Mouse (Mus musculus): ENCODE data around the gene Zmym6.
"Not testable (repeated sequence)": the region's sequence is repeated elsewhere in the genome, so short reads cannot be mapped to it uniquely, and the experiment has no call there.

Gene Zmym6

GRCm38 (mm10) chr4:127076875-127077548, at the start of gene Zmym6:
Gene Zmym6, plus strand, starts transcription at chr4:127077383.
- DNase-seq (ENCODE audit: low spot score) = peak; percentile 87

GRCm38 (mm10) chr4:127037158-127037557, 40.0 kb upstream of the Zmym6 start:
- no peak for DNase-seq (ENCODE audit: low spot score)

- DNase-seq (ENCODE audit: low spot score) = no peak
Observed at GRCm38 (mm10) chr4:127037908-127038827, 39.0 kb upstream of the Zmym6 start.

GRCm38 (mm10) chr4:127038828-127039349, 38.3 kb upstream of the Zmym6 start:
- DNase-seq (ENCODE audit: low spot score) = no peak

- no peak for DNase-seq (ENCODE audit: low spot score)
Observed at GRCm38 (mm10) chr4:127039871-127040483, 37.2 kb upstream of the Zmym6 start.

GRCm38 (mm10) chr4:127043540-127043939, 33.6 kb upstream of the Zmym6 start:
- no peak for DNase-seq (ENCODE audit: low spot score)

- no peak for DNase-seq (ENCODE audit: low spot score)
Observed at GRCm38 (mm10) chr4:127051121-127051520, 26.1 kb upstream of the Zmym6 start.

GRCm38 (mm10) chr4:127053071-127053470, 24.1 kb upstream of the Zmym6 start:
- no peak for DNase-seq (ENCODE audit: low spot score)

- DNase-seq (ENCODE audit: low spot score) = no peak
Observed at GRCm38 (mm10) chr4:127054522-127055198, 22.5 kb upstream of the Zmym6 start.

- DNase-seq (ENCODE audit: low spot score) = peak; percentile 82
Observed at GRCm38 (mm10) chr4:127060585-127061290, 16.4 kb upstream of the Zmym6 start, which contains the start of gene Zmym1. Gene Zmym1, minus strand, starts transcription at chr4:127061152.

GRCm38 (mm10) chr4:127064051-127064450, 13.1 kb upstream of the Zmym6 start:
- DNase-seq (ENCODE audit: low spot score) = no peak

GRCm38 (mm10) chr4:127074915-127075314, 2.3 kb upstream of the Zmym6 start:
- DNase-seq (ENCODE audit: low spot score) = no peak

- no peak for DNase-seq (ENCODE audit: low spot score)
Observed at GRCm38 (mm10) chr4:127080806-127081205, 3.6 kb downstream of the Zmym6 start.

GRCm38 (mm10) chr4:127083131-127083530, 5.9 kb downstream of the Zmym6 start:
- DNase-seq (ENCODE audit: low spot score) = no peak

GRCm38 (mm10) chr4:127085761-127086160, 8.6 kb downstream of the Zmym6 start:
- no peak for DNase-seq (ENCODE audit: low spot score)

- no peak for DNase-seq (ENCODE audit: low spot score)
Observed at GRCm38 (mm10) chr4:127091188-127091587, 14.0 kb downstream of the Zmym6 start.

GRCm38 (mm10) chr4:127095090-127095489, 17.9 kb downstream of the Zmym6 start:
- no peak for DNase-seq (ENCODE audit: low spot score)

GRCm38 (mm10) chr4:127099552-127099951, 22.4 kb downstream of the Zmym6 start:
- DNase-seq (ENCODE audit: low spot score) = not testable (repeated sequence)

GRCm38 (mm10) chr4:127107566-127107965, 30.4 kb downstream of the Zmym6 start:
- no peak for DNase-seq (ENCODE audit: low spot score)

GRCm38 (mm10) chr4:127110570-127110969, 33.4 kb downstream of the Zmym6 start:
- DNase-seq (ENCODE audit: low spot score) = no peak

GRCm38 (mm10) chr4:127123391-127123790, 46.2 kb downstream of the Zmym6 start, which contains the start of gene Tmem35b:
Gene Tmem35b, plus strand, starts transcription at chr4:127123691.
- no peak for DNase-seq (ENCODE audit: low spot score)
